Mouse (Mus musculus): ENCODE measurements around the gene Pced1a. TPM values are rescaled to one million over a fixed set of nuclear protein-coding genes. Genes with fewer than 3 reads are reported as not detected.

The Pced1a gene
- polyA plus RNA-seq, 1 experiment from 2014 or later, result 10.1 TPM

DNA sequence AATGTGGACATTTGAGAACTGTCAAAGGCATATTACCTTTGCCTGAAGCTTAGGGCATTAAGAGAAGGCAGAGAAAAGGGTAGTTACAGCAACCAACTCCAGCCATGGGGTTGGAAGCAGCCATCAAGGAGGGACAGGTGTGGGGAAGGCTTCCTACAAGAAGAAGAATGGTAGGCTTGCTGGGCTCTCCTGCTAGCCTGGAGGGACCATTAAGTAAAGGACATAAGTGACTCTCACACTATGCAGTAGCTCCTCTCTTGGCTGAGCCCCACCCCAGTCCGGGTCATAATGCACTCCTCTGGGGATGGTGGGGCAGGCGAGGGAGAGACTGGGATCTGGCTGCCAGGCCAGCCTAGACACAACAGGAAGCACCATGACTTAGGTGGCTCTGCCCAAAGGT, 18.3 kb downstream of the Pced1a start, which contains the start of gene Tmem239:
TSS of gene Tmem239 (plus strand) at position 301 of the 400 bp plus-strand sequence.
- ATAC-seq (ENCODE audit: low FRiP score, low TSS enrichment) (no peak), DNase-seq (no peak)
- 82% methylated on average over 2 of the region's 2 CpGs for WGBS
- Histone ChIP-seq H3K36me3 (ENCODE audit: control insufficient read depth, insufficient read depth, low read length) (no peaks in the 10 kb centered on the region), H3K27ac (replicated peaks; ENCODE audit: low read depth, low read length) (no peak within 1 kb of the TSS), H3K4me2 (ENCODE audit: low read length) (no peak within 1 kb of the TSS), H3K9me3 (ENCODE audit: control insufficient read depth, low read length) (no peaks in the 10 kb centered on the region), H3K4me1 (ENCODE audit: control insufficient read depth, insufficient read depth, low read length) (no peaks in the 10 kb centered on the region), H3K27me3 (ENCODE audit: control insufficient read depth, insufficient read depth, low read length) (no peaks in the 10 kb centered on the region), H3K4me3 (replicated peaks; ENCODE audit: low read depth, low read length) (no peak within 1 kb of the TSS), H3K9ac (replicated peaks; ENCODE audit: low read length) (no peak within 1 kb of the TSS)

DNA sequence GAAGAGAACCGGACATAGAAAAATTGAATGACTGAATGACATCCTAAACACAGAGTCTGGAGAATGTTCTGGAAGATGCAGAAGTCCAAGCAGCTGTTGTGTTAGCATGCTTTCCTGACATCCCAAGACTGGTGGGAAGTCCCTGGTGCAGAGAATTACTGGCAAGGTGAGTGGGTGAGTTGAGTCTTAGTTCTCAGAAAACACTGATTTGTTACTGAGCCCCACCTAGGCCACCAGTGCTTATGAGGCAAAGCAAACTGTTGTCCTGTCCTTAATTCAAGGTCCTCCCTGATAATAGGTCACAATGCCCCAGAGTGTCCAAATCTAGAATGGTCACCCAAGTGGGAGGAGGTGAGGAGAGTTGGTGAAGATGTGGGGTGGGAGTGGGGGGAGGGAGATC, 19.6 kb downstream of the Pced1a start, which contains the start of the genes Gm28372 and 1700020A23Rik:
TSS of gene Gm28372 (plus strand) at position 301 of the 400 bp plus-strand sequence.
TSS of gene 1700020A23Rik (plus strand) at position 321 of the 400 bp plus-strand sequence.
- ATAC-seq (ENCODE audit: low FRiP score, low TSS enrichment), result no peak
- Histone ChIP-seq H3K36me3 (ENCODE audit: control insufficient read depth, insufficient read depth, low read length) (no peaks in the 10 kb centered on the region), H3K27ac (replicated peaks; ENCODE audit: low read depth, low read length) (no peak within 1 kb of the TSS), H3K9ac (replicated peaks; ENCODE audit: low read length) (no peak within 1 kb of the TSS), H3K27me3 (ENCODE audit: control insufficient read depth, insufficient read depth, low read length) (no peaks in the 10 kb centered on the region), H3K4me1 (ENCODE audit: control insufficient read depth, insufficient read depth, low read length) (no peaks in the 10 kb centered on the region), H3K9me3 (ENCODE audit: control insufficient read depth, low read length) (no peaks in the 10 kb centered on the region), H3K4me2 (ENCODE audit: low read length) (no peak within 1 kb of the TSS), H3K4me3 (replicated peaks; ENCODE audit: low read depth, low read length) (no peak within 1 kb of the TSS)
- no peak for DNase-seq
- 90% methylated on average over 1 of the region's 1 CpGs for WGBS

DNA sequence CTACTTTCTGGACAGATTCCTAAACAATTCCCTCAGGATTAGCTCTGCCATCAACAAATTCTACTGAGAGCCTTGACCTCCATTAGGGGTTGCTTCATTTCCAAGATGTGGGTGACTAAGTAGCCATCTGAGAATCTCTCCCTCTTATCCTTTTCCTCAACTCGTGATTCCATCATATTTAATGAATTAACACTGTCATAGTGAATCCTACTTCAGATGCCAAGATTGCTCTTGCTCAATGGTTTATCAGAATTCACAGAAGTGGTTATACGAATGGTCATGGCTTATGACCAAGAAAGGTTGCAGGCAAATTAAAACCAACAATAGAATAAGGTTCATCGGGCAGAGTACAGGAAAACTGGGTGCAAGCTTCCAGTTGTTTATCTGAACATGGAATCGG, 22.6 kb downstream of the Pced1a start:
- Histone ChIP-seq H3K27me3 (ENCODE audit: control insufficient read depth, insufficient read depth, low read length) (peaks cover 10% of the 10 kb centered on the region; the same call in 1 of the 2 replicates), H3K36me3 (ENCODE audit: control insufficient read depth, insufficient read depth, low read length) (no peaks in the 10 kb centered on the region), H3K9ac (replicated peaks; ENCODE audit: low read length) (no peak overlapping the region), H3K9me3 (ENCODE audit: control insufficient read depth, low read length) (no peaks in the 10 kb centered on the region), H3K4me3 (replicated peaks; ENCODE audit: low read depth, low read length) (no peak overlapping the region), H3K4me2 (ENCODE audit: low read length) (no peak overlapping the region), H3K27ac (replicated peaks; ENCODE audit: low read depth, low read length) (no peak overlapping the region), H3K4me1 (ENCODE audit: control insufficient read depth, insufficient read depth, low read length) (peaks cover 9% of the 10 kb centered on the region; the same call in 1 of the 2 replicates)
- WGBS, result 89% methylated on average over 4 of the region's 4 CpGs
- ATAC-seq (ENCODE audit: low FRiP score, low TSS enrichment) (no peak), DNase-seq (no peak)

DNA sequence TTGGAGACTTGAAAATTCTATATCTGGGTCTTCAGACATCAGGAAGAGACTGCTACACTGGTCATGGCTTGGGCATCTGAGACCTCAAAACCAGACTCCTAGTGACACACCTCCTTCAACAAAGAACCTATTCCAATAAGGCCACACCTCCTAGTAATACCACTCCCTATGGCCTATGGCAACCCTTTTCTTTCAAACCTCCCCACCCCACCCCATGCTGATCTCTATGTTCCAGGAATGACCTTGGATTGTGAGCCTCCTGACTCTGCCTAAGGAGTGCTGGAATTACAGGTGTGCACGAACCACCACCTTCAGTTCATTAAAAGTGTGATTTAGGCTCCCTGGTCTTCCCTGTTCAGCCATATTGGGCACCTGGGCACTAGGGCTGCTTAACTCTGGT, 24.5 kb downstream of the Pced1a start:
- no peak for DNase-seq
- no peaks in the 10 kb centered on the region for H3K9me3 ChIP-seq (ENCODE audit: control insufficient read depth, low read length)
- no peak overlapping the region for H3K9ac ChIP-seq (replicated peaks; ENCODE audit: low read length)
- H3K4me3 ChIP-seq (replicated peaks; ENCODE audit: low read depth, low read length), result no peak overlapping the region
- ATAC-seq (ENCODE audit: low FRiP score, low TSS enrichment), result no peak
- H3K4me2 ChIP-seq (ENCODE audit: low read length), result no peak overlapping the region
- peaks cover 10% of the 10 kb centered on the region; the same call in 1 of the 2 replicates for H3K27me3 ChIP-seq (ENCODE audit: control insufficient read depth, insufficient read depth, low read length)
- H3K36me3 ChIP-seq (ENCODE audit: control insufficient read depth, insufficient read depth, low read length), result no peaks in the 10 kb centered on the region
- peaks cover 9% of the 10 kb centered on the region; the same call in 1 of the 2 replicates for H3K4me1 ChIP-seq (ENCODE audit: control insufficient read depth, insufficient read depth, low read length)
- H3K27ac ChIP-seq (replicated peaks; ENCODE audit: low read depth, low read length), result no peak overlapping the region
- WGBS, result 97% methylated on average over 1 of the region's 1 CpGs

DNA sequence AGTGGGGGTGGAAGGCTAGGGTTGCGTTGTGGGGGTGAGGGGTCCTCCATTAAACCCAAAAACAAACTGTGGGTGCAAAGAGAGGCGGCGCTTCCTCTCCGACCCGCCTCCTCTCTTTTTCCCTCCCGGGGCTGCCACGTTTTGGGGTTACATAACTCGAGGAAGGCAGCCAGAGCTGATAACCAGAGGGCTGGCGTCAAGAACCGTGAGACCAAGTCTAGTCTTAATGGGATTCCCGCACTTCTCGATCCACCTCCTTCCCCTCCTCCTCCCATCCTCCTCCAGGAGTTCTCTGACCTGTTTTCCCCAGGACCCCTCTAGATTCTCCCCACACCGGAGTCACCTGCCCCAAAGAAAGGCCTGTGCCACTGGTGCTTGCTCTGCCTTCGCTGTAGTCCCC, 26.4 kb downstream of the Pced1a start:
- no peaks in the 10 kb centered on the region for H3K9me3 ChIP-seq (ENCODE audit: control insufficient read depth, low read length)
- peaks cover 10% of the 10 kb centered on the region; the same call in 1 of the 2 replicates for H3K27me3 ChIP-seq (ENCODE audit: control insufficient read depth, insufficient read depth, low read length)
- H3K4me1 ChIP-seq (ENCODE audit: control insufficient read depth, insufficient read depth, low read length), result peaks cover 9% of the 10 kb centered on the region; the same call in 1 of the 2 replicates
- no peak for ATAC-seq (ENCODE audit: low FRiP score, low TSS enrichment)
- WGBS, result 14% methylated on average over 14 of the region's 14 CpGs
- 0 out of 2 replicates have a peak, but pooled peaks cover under 1% of the 10 kb centered on the region for H3K36me3 ChIP-seq (ENCODE audit: control insufficient read depth, insufficient read depth, low read length)
- peak overlapping the region; percentile 93 for H3K4me2 ChIP-seq (ENCODE audit: low read length)
- DNase-seq, result no peak
- H3K27ac ChIP-seq (replicated peaks; ENCODE audit: low read depth, low read length), result no peak overlapping the region
- H3K4me3 ChIP-seq (replicated peaks; ENCODE audit: low read depth, low read length), result peak overlapping the region; percentile 49
- H3K9ac ChIP-seq (replicated peaks; ENCODE audit: low read length), result no peak overlapping the region

DNA sequence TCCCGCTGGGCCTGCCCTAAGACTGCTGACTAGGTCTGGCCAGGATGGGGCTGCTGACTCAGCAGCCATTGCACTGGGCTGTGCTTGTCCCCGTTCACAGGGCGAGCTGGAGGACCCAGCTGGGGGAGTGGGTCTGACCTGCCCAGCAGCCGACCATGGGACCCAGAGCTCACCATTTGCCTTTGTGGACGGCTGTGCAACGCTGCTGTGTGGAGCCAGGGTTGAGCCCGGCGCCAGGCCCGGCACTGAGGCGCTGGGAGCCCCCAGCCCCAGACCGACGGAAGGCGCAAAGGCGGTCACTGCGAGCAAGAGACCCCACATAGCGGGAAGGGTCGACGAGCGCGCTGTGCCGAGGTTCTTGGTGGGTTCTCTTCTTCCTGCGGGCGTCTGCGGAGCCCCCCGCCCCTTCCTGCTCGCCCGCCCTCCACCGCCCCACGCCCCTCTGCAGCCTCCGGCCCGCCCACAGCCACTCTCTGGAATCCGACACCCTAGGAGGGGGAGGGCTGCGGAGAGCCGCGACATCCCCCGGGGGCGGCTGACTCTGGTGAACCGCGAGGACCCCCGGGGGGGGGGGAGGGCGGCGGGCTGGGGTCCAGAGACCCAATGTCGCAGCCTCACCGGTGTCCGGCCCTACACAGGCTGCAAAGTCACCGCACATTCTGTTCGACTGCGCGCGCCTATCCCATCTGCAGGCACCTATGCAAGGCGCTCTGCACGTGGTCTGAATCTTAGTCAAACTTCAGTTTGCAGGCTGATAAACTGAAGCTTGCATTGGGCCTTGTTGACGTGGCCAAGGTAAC, 27.1 kb downstream of the Pced1a start, which contains the start of gene Cpxm1:
TSS of gene Cpxm1 (minus strand) at position 389 of the 800 bp plus-strand sequence.
- H3K27ac ChIP-seq (replicated peaks; ENCODE audit: low read depth, low read length), result 0 out of 2 replicates have a peak within 1 kb of the TSS, but pooled peaks have one; percentile 37
- peak within 1 kb of the TSS; percentile 64 for H3K9ac ChIP-seq (replicated peaks; ENCODE audit: low read length)
- peak within 1 kb of the TSS; percentile 93 for H3K4me2 ChIP-seq (ENCODE audit: low read length)
- H3K4me3 ChIP-seq (replicated peaks; ENCODE audit: low read depth, low read length), result peak within 1 kb of the TSS; percentile 49
- WGBS, result under 1% methylated on average over 50 of the region's 53 CpGs
- peak; percentile 66 for DNase-seq
- 0 out of 2 replicates have a peak, but pooled peaks cover 8% of the 10 kb centered on the region for H3K36me3 ChIP-seq (ENCODE audit: control insufficient read depth, insufficient read depth, low read length)
- H3K4me1 ChIP-seq (ENCODE audit: control insufficient read depth, insufficient read depth, low read length), result peaks cover 9% of the 10 kb centered on the region; the same call in 1 of the 2 replicates
- H3K27me3 ChIP-seq (ENCODE audit: control insufficient read depth, insufficient read depth, low read length), result peaks cover 10% of the 10 kb centered on the region; the same call in 1 of the 2 replicates
- H3K9me3 ChIP-seq (ENCODE audit: control insufficient read depth, low read length), result no peaks in the 10 kb centered on the region
- ATAC-seq (ENCODE audit: low FRiP score, low TSS enrichment), result peak; percentile 78

DNA sequence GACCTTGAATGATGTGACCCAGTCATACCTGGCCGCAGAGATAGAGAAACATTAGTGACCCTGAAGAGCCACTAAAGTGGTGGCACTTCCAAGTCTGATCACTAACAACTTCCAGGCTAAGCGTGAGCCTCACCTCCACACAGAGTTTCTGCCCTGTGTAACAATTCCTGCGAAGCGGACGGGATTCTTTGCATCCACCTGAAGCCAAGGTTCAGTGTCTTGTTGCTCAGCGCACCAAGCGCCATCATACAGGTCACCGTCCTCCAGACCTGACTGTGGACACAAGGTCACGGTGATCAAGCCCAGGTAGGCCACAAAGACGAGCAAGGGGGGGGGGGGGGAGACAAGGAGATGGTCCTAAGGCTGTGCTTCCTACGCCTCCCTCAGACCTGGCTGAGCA, 28.8 kb downstream of the Pced1a start:
- Histone ChIP-seq H3K9me3 (ENCODE audit: control insufficient read depth, low read length) (no peaks in the 10 kb centered on the region), H3K27me3 (ENCODE audit: control insufficient read depth, insufficient read depth, low read length) (peaks cover 10% of the 10 kb centered on the region; the same call in 1 of the 2 replicates), H3K4me2 (ENCODE audit: low read length) (no peak overlapping the region), H3K36me3 (ENCODE audit: control insufficient read depth, insufficient read depth, low read length) (0 out of 2 replicates have a peak, but pooled peaks cover 12% of the 10 kb centered on the region), H3K27ac (replicated peaks; ENCODE audit: low read depth, low read length) (no peak overlapping the region), H3K9ac (replicated peaks; ENCODE audit: low read length) (no peak overlapping the region), H3K4me1 (ENCODE audit: control insufficient read depth, insufficient read depth, low read length) (peaks cover 9% of the 10 kb centered on the region; the same call in 1 of the 2 replicates), H3K4me3 (replicated peaks; ENCODE audit: low read depth, low read length) (no peak overlapping the region)
- 97% methylated on average over 11 of the region's 11 CpGs for WGBS
- ATAC-seq (ENCODE audit: low FRiP score, low TSS enrichment), result no peak
- no peak for DNase-seq

DNA sequence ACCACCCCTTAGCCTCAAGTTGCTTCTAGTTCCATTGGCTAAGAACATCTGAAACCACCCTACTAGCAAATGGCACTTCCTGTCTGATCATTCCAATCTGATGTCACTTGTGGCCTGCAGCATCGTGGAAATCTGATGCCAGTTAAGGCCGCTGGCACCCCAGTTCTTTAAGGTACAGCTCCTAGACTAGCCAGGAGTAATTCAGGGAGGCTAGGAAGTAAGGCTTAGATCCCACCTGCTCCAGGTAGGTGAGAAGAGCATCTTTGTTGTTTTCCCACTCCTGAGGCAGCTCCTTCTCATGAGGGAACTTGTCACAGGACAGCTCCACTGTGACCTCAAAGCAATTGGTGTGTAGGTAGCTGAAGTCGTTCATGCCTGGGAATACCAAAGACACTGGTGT, 31.7 kb downstream of the Pced1a start:
- Histone ChIP-seq H3K4me3 (replicated peaks; ENCODE audit: low read depth, low read length) (no peak overlapping the region), H3K4me2 (ENCODE audit: low read length) (no peak overlapping the region), H3K9me3 (ENCODE audit: control insufficient read depth, low read length) (no peaks in the 10 kb centered on the region), H3K27ac (replicated peaks; ENCODE audit: low read depth, low read length) (no peak overlapping the region), H3K36me3 (ENCODE audit: control insufficient read depth, insufficient read depth, low read length) (0 out of 2 replicates have a peak, but pooled peaks cover 14% of the 10 kb centered on the region), H3K27me3 (ENCODE audit: control insufficient read depth, insufficient read depth, low read length) (peaks cover 1% of the 10 kb centered on the region; the same call in 1 of the 2 replicates), H3K9ac (replicated peaks; ENCODE audit: low read length) (no peak overlapping the region), H3K4me1 (ENCODE audit: control insufficient read depth, insufficient read depth, low read length) (peaks cover 5% of the 10 kb centered on the region; the same call in 1 of the 2 replicates)
- WGBS, result 83% methylated on average over 3 of the region's 3 CpGs
- DNase-seq (no peak), ATAC-seq (ENCODE audit: low FRiP score, low TSS enrichment) (no peak)

Measured in midbrain, embryonic 14.5 days (tissue).